Mouse (Mus musculus) monocyte, adult 59 days (primary cell): ENCODE measurements around the gene Sphk2. TPM values are rescaled to one million over a fixed set of nuclear protein-coding genes. Genes with fewer than 3 reads are reported as not detected.

ENCODE experiments used
- total RNA-seq, 2 experiments: library from RNA; stranded (reverse); gene quantifications; one replicate each; pipeline ENCODE4 v1.2.4; 2023

Sphk2 gene
- total RNA-seq = 10 to 100 TPM; 48.8 to 50.4 TPM

DNA sequence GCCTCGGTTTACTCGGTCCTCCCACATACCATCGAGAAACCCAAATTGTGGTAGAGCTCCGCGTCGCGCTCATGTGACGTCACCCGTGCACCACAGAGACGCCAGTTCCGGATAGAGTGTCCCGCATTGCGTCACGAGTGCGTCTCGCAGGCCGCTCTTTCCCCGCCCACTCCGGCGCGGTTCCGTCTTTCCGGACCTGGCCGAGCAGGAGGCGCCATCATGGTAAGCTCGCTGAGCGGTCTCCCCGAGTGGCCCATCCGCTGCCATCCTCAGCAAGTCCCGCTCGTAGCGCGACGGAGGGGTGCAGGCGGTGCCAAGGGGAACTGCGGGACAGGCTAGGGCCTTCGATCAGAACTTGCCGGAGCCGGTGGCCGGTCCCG lies at the start of gene Sphk2:
Sphk2 (minus strand) TSS at position 85 of the 380 bp plus-strand sequence.

DNA sequence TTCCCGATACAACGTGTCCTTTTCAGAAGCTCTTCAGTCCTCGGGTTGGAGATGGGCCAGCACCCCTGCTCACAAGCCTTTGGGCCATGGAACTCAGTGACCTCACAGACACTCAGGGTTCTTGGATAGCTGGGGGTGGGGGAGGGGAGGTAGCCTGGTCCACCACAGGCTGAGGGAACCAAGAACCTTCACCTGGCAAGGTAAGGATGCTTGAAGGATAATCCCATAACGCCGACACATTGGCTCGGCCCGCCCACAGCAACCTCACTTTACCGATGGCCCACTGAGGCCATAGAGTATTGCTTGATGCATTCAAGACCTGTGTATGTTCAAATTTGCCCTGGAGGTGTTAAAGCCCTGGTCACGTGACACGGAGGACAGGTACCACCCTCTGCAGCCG lies 7.9 kb upstream of the Sphk2 start, which contains the start of gene Spaca4:
Spaca4 (minus strand) TSS at position 101 of the 400 bp plus-strand sequence.

DNA sequence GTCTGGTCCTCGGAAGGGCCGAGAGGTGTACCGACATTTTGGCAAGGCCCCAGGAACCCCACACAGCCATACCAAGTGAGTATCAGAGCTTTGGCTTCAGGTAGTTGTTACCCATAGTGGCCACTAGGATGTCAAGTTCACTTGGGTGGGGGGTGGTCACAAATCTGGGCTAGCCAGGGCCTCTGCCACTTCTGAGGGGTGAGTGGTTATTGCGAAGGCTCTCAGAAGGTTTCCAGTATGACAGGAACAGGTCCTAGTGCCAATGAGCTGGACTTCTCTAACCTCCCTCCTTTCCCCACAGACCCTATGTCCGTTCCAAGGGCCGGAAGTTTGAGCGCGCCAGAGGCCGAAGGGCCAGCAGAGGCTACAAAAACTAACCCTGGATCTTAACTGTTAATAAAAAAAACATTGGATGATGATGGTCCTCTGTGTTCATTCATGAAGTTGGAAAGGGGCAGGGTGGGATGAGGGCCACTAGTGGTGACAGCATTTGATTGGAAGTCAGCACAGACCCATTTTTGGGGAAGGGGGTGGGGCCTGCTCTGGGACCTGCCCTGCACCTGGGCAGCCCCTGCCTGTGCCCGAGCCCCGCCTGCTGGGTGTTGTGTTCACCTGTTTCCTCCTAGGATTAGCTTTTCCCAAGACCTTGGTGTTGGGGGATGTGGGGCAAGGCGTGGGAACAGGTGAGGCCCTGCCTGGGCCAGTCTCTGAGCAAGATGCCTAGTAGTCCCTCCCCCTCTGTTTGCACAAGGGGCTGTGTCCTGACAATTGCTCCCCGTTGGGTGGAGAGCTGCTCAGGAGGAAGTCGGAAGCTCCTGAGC lies 2.8 kb upstream of the Sphk2 start, which contains the start of gene Fam83e:
Fam83e (plus strand) TSS at position 800 of the 821 bp plus-strand sequence.

DNA sequence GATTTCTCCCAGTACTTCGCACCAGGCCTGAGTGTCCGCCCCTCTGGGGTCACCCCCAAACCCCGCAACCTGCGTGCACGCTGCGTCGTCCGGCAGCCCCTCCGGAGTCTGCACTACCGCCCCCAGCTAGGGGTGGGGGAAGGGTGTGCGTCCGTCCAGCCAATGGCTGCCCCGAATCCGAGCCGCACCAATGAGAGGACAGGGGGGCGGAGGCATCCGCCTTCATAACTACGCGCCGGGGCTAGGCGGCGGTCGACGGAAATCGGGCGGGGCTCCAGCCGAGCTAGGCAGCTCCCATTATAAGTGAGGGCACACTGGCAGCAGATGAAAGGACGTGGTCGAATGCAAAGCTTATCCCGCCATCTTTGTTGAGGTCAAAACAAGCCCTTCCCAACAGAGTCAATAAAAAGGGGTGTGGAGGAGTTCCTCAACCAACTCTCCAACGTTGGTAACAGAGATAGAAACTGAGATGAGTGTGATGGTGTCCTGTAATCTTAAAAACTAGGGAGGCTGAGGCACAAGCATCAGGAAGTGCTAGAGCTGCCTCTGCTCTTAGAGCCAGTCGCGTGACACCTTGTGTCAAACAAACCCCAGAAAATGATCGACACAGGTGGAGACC lies 2.6 kb downstream of the Sphk2 start, which contains the start of gene Rpl18:
Rpl18 (plus strand) TSS at position 368 of the 619 bp plus-strand sequence.

DNA sequence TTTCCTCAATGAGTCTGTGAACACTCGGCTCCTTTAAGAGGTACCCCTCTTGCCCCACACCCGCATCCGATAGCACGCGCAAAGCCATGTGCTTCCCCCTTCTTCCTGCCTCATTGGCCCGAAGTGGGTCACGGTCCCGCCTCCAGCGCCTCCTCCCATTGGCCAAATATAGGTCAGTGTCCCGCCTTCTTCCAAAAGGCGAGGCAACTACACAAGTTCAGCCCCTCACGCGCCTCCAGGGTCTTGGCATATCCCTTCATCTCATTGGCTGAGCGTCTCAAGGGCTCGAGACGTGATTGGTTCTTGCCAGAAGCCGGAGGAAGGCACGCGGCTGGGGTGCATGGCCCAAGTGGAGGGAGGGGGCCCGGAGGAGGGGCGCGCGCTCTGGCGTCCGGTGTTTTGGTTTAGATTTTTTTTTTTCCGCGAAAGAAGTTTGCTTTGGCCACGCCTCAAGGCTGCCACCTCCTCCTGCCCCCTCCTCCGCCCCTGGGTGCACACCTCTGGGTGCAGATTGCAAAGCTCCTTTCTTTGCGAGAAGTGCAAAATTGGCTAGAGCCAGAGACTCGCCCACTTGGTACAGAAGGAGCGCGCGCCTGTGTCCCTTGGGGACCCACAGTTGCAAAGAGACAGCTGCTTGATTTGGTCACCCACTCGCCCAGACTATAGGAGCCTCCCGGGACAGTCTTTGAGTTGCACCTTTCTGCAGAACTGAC lies 12.9 kb downstream of the Sphk2 start, which contains the start of gene Dbp:
Dbp (plus strand) TSS at position 359 of the 713 bp plus-strand sequence.

DNA sequence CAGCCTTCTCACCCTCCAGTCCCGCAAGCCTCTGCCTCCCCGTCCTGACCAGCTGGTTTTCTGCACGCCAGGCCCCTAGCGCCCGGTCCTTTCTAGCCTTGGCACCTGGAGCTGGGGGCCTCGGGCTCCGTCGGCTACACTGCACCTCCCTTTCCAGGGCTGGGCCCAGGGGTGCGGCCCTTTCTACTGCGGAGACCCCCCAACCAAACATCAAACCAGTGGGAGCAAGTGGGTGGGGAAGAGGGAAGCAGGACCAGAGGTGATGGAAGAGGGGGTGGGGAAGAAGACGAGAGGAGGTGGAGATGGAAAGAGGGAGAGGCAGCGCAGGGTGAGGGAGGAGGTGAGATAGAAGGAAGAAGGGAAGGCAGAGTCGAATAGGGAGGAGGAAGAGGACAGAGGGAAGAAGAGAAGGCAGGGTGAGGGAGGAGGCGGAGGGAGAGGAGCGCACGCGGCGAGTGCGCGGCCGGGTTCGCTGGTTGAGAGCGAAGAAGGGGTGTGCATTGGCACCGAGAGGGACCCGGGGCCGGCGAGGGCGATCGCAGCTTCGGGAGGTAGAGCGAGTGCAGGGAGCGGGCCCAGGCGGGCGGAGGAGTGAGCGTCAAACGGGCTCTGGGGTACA lies 18.2 kb downstream of the Sphk2 start, which contains the start of gene Car11:
Car11 (plus strand) TSS at position 321 of the 619 bp plus-strand sequence.

DNA sequence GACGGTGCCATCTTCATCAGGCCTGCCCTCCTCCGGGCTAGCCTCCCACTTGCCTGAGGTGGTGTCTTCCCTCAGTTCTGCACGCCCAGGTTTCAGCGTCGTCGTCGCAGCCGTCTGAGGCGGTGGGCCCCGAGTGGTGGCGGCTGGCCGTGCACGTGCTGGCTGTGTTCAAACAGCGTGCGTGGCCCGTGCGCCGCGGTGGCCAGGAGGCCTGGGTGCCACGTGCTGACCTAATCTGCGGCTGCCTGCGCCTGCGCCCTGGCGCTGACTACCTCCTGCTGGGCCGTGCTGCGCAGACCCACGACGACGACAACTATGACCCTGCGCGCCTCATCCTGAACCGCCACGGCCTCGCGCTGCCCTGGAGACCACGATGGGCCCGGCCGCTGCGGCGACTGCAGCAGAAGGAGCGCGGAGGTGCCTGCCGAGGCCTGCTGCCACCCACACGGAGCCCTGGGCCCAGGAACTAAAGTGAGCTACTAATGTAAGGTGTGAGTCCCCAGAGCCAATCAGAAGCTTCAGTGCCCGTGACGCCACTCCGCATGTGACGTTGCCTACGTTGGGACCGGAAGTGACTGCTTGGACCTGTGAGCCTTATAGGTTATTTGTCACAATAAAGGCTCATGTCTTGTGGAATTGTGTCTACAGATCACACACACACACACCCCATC lies 23.7 kb downstream of the Sphk2 start, which contains the start of gene Sec1:
Sec1 (minus strand) TSS at position 482 of the 671 bp plus-strand sequence.

DNA sequence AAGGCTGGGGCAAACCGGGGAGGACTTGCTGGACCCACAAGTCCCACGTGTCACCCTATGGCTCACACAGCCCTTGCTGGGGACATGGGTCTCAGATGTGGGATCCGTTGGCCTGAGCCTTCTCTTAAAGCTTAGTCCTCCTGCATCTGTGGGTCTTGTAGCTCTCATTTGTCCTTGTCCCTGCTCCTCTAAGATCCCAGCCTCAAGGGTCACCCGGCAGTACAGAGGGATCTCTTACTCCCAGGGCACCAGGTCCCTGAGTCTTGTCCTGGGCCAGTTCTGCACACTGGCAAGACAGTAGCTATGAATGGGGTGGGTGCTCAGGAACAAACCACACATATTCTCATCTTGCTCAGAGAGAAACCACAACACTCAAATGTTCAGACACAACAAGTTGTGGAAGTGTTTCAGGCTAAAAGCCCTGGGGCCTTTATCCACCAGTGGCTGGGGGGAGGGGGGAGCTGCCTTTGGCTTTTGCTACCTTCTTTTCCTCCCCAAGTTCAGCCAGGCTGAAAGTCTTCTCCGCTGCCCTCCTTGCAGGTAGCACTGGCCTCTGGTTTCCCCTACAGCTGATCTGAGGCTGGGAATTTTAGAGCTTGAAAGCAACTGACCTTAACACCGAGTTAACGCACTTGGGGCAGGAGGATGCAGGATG lies 34.3 kb downstream of the Sphk2 start, which contains the start of gene Ntn5:
Ntn5 (plus strand) TSS at position 627 of the 655 bp plus-strand sequence.

DNA sequence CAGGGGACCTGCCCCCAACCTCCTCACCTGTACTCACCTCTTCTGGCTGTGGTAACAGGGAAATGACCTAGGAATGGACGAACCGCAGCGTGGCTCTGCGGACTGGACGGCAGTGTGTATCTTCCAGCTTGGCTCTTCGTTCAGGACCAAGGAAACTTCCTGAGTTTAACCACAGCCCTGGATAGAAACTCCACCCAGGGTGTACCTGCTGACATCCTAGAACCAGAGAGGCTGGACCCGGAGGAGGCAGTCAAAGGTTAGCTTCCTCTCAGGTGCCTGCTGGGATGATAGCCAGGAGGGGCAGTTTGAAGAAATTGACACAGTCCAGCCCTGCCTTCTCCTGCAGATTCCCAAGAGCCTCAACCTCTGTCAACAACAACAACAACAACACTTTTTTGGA lies 51.6 kb downstream of the Sphk2 start, which contains the start of gene Fut2:
Fut2 (minus strand) TSS at position 234 of the 400 bp plus-strand sequence.

Other genes starting within 250 kb of the Sphk2 start
- gene Tulp2, start 236.1 kb downstream of the Sphk2 start, total RNA-seq = not detected
- 1 to 10 TPM; 1.3 to 1.7 TPM for gene Gm45808, start 231.2 kb downstream of the Sphk2 start, total RNA-seq
- 10 to 100 TPM; 10.4 to 11.5 TPM for gene Dhdh, start 229.2 kb downstream of the Sphk2 start, total RNA-seq
- gene Nucb1, start 207.6 kb downstream of the Sphk2 start, total RNA-seq = 100 to 1,000 TPM; 153 to 162 TPM
- 100 to 1,000 TPM; 820 to 877 TPM for gene Ppp1r15a, start 191.7 kb downstream of the Sphk2 start, total RNA-seq
- gene Plekha4, start 191.7 kb downstream of the Sphk2 start, total RNA-seq = under 1 TPM; 0.71 to 0.79 TPM
- gene Hsd17b14, start 163.1 kb downstream of the Sphk2 start, total RNA-seq = under 1 TPM in 1 of 2 experiments, not detected in 1; 0.39 TPM
- gene Bcat2, start 147.8 kb downstream of the Sphk2 start, total RNA-seq = 10 to 100 TPM; 64.9 to 67.0 TPM
- not detected for gene Fgf21, start 102.5 kb downstream of the Sphk2 start, total RNA-seq
- not detected for gene Fut1, start 100.7 kb downstream of the Sphk2 start, total RNA-seq
- under 1 TPM in 1 of 2 experiments, not detected in 1; 0.36 TPM for gene Izumo1, start 96.2 kb downstream of the Sphk2 start, total RNA-seq
- gene Rasip1, start 90.5 kb downstream of the Sphk2 start, total RNA-seq = under 1 TPM; 0.45 to 0.49 TPM
- gene Mamstr, start 78.0 kb downstream of the Sphk2 start, total RNA-seq = not detected
- not detected for gene Fut2, start 51.6 kb downstream of the Sphk2 start, total RNA-seq
- gene Ntn5, start 34.0 kb downstream of the Sphk2 start, total RNA-seq = not detected
- not detected for gene Sec1, start 23.6 kb downstream of the Sphk2 start, total RNA-seq
- not detected for gene Car11, start 18.2 kb downstream of the Sphk2 start, total RNA-seq
- gene Dbp, start 12.9 kb downstream of the Sphk2 start, total RNA-seq = 10 to 100 TPM in 1 of 2 experiments, 1 to 10 TPM in 1; 8.5 to 11.4 TPM
- 1,000 to 10,000 TPM; 1,433 to 1,476 TPM for gene Rpl18, start 2.5 kb downstream of the Sphk2 start, total RNA-seq
- gene Fam83e, start 3.2 kb upstream of the Sphk2 start, total RNA-seq = under 1 TPM; 0.58 to 0.67 TPM
- gene Spaca4, start 7.8 kb upstream of the Sphk2 start, total RNA-seq = not detected
- gene Lmtk3, start 65.7 kb upstream of the Sphk2 start, total RNA-seq = not detected
- gene Sult2b1, start 66.7 kb upstream of the Sphk2 start, total RNA-seq = under 1 TPM in 1 of 2 experiments, not detected in 1; 0.46 TPM
- gene Cyth2, start 96.6 kb upstream of the Sphk2 start, total RNA-seq = 100 to 1,000 TPM; 104 to 114 TPM
- under 1 TPM; 0.58 to 0.88 TPM for gene Kcnj14, start 106.8 kb upstream of the Sphk2 start, total RNA-seq
- gene Grwd1, start 112.9 kb upstream of the Sphk2 start, total RNA-seq = 1 to 10 TPM; 9.1 to 9.8 TPM
- gene Kdelr1, start 154.8 kb upstream of the Sphk2 start, total RNA-seq = 100 to 1,000 TPM in 1 of 2 experiments, 10 to 100 TPM in 1; 89.1 to 104 TPM
- gene Grin2d, start 160.4 kb upstream of the Sphk2 start, total RNA-seq = under 1 TPM; 0.30 to 0.42 TPM
- not detected for gene Syngr4, start 178.7 kb upstream of the Sphk2 start, total RNA-seq
- 1 to 10 TPM; 7.7 to 9.3 TPM for gene Tmem143, start 178.9 kb upstream of the Sphk2 start, total RNA-seq
- 100 to 1,000 TPM; 594 to 671 TPM for gene Emp3, start 203.4 kb upstream of the Sphk2 start, total RNA-seq
- 1 to 10 TPM; 3.0 to 3.4 TPM for gene Ccdc114, start 206.1 kb upstream of the Sphk2 start, total RNA-seq